ENCODE assay signal across 18 mouse cellular contexts in the genomic region with DNA sequence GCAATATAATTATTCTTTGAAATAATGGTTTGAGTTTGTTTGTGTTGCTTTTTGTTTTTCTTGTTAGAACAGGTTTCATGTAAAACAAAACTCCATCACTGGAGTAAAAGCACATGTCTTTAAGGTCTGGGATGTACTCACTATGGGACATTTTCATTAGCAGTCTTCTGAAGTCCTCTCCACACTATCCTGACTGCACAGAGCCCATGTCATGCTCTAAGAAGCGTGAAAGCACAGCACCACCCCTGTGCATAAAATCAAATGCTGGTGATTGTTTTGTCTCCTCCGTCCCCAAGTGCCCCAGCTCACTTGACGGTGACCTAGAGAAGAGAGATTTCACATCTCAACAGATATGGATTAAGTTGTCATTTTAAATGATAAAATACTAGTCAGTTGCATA. TPM values are rescaled to one million over a fixed set of nuclear protein-coding genes. Genes with fewer than 3 reads are reported as not detected.
"Had no signal": no experiment of that assay in that cellular context is flagged by ENCODE, and none has a peak within 500 bp of the region (broad histone marks: within the 10 kb centered on the region; RNA-seq: fewer than 3 reads in every experiment).

No protein-coding gene starts in this region.

- H3K9ac ChIP-seq: lung, embryonic 15.5 days; midbrain, embryonic 13.5 days; midbrain, embryonic 15.5 days; neural tube, embryonic 12.5 days; stomach, embryonic 15.5 days had no signal

- H3K4me1 ChIP-seq: lung, embryonic 15.5 days; megakaryocyte, embryonic 14.5 days; midbrain, embryonic 13.5 days; midbrain, embryonic 15.5 days; neural tube, embryonic 12.5 days; stomach, embryonic 15.5 days had no signal

- H3K4me2 ChIP-seq: lung, embryonic 15.5 days; midbrain, embryonic 11.5 days; midbrain, embryonic 13.5 days; midbrain, embryonic 15.5 days; neural tube, embryonic 12.5 days; stomach, embryonic 15.5 days had no signal

- H3K4me3 ChIP-seq: lung, embryonic 15.5 days; megakaryocyte, embryonic 14.5 days; midbrain, embryonic 13.5 days; midbrain, embryonic 15.5 days; neural tube, embryonic 12.5 days; stomach, embryonic 15.5 days had no signal

- H3K9me3 ChIP-seq: lung, embryonic 15.5 days; megakaryocyte, embryonic 14.5 days; midbrain, embryonic 13.5 days; midbrain, embryonic 15.5 days; neural tube, embryonic 12.5 days; stomach, embryonic 15.5 days had no signal

- H3K27ac ChIP-seq: lung, embryonic 15.5 days; macrophage; midbrain, embryonic 13.5 days; midbrain, embryonic 15.5 days; neural tube, embryonic 12.5 days; stomach, embryonic 15.5 days; stomach, postnatal 0 days had no signal

- H3K27me3 ChIP-seq: lung, embryonic 15.5 days; midbrain, embryonic 13.5 days; midbrain, embryonic 15.5 days; neural tube, embryonic 12.5 days; stomach, embryonic 15.5 days had no signal

- H3K36me3 ChIP-seq: lung, embryonic 15.5 days; midbrain, embryonic 13.5 days; midbrain, embryonic 15.5 days; neural tube, embryonic 12.5 days; stomach, embryonic 15.5 days had no signal

- DNase-seq: lung, adult 2 months; lung, postnatal 14 days; lung, postnatal 36 days; right cerebral cortex, postnatal 14 days; thymus, adult 2 months; thymus, postnatal 25 days; thymus, postnatal 4 days had no signal

- ATAC-seq: lung, postnatal 0 days; midbrain, embryonic 13.5 days; midbrain, embryonic 15.5 days had no signal

RNA-seq across cellular contexts. Expression of a gene that starts 45.1 kb away (rescaled TPM):
- polyA plus RNA-seq: lung, embryonic 15.5 days; midbrain, embryonic 11.5 days; midbrain, embryonic 13.5 days; midbrain, embryonic 15.5 days; neural tube, embryonic 12.5 days; neural tube, embryonic 14.5 days had no signal

RNA-seq across cellular contexts. Expression of a gene that starts 55.4 kb away (rescaled TPM):
- polyA plus RNA-seq: macrophage; midbrain, embryonic 11.5 days; neural tube, embryonic 12.5 days had no signal
